Mouse (Mus musculus) hindbrain, embryonic 13.5 days (tissue): ENCODE data around the gene Psme3. TPM values are rescaled to one million over a fixed set of nuclear protein-coding genes. Genes with fewer than 3 reads are reported as not detected.

Experiments
- ATAC-seq: fragments of 200-750 bp; cut with Nextera tagmentation; 2 replicates; pipeline ENCODE4 v1.8.0; 2017; ENCODE audit warnings: moderate TSS enrichment; ENCODE audit not compliant: low FRiP score
- H3K27ac ChIP-seq: fragments of 300-500 bp; sonication (generic); 2 replicates; pipeline ENCODE4 v1.5.1; 2015; ENCODE audit warnings: inconsistent platforms, mild to moderate bottlenecking, moderate library complexity
- H3K27me3 ChIP-seq: fragments of 300-500 bp; sonication (generic); 2 replicates; pipeline ENCODE4 v1.6.1; 2015; ENCODE audit warnings: mild to moderate bottlenecking, inconsistent platforms
- H3K36me3 ChIP-seq: fragments of 300-500 bp; sonication (generic); 2 replicates; pipeline ENCODE4 v1.6.1; 2015; ENCODE audit warnings: mild to moderate bottlenecking, inconsistent platforms
- H3K4me1 ChIP-seq: fragments of 300-500 bp; sonication (generic); replicated peaks from 2 replicates; pipeline ENCODE4 v1.6.1; 2015; ENCODE audit warnings: inconsistent platforms
- H3K4me2 ChIP-seq: fragments of 300-500 bp; sonication (generic); 2 replicates; pipeline ENCODE4 v1.6.1; 2015; ENCODE audit warnings: inconsistent platforms, mild to moderate bottlenecking, moderate library complexity
- H3K4me3 ChIP-seq: fragments of 300-500 bp; sonication (generic); 2 replicates; pipeline ENCODE4 v1.5.1; 2015; ENCODE audit warnings: mild to moderate bottlenecking, inconsistent platforms
- H3K9ac ChIP-seq: fragments of 300-500 bp; sonication (generic); 2 replicates; pipeline ENCODE4 v1.6.1; 2015; ENCODE audit warnings: mild to moderate bottlenecking, inconsistent platforms
- H3K9me3 ChIP-seq: fragments of 300-500 bp; sonication (generic); 2 replicates; pipeline ENCODE4 v1.6.1; 2016; ENCODE audit warnings: inconsistent platforms
- WGBS: fragments of 180-500 bp; shearing (Covaris S2); methylation state at CpG from one replicate; pipeline ENCODE4 v1.1.7; 2015; 5-methylcytosine and 5-hydroxymethylcytosine counted together
- polyA plus RNA-seq: library from polyadenylated mRNA; unstranded; fragments of >200 nt; fragmentation: Nextera tagmentation; extraction: Ambion mirVana; gene quantifications from 2 replicates; pipeline ENCODE4 v1.2.1, GENCODE M21; 2015

The Psme3 gene
- polyA plus RNA-seq, 1 experiment from 2014 or later = 122 TPM

DNA sequence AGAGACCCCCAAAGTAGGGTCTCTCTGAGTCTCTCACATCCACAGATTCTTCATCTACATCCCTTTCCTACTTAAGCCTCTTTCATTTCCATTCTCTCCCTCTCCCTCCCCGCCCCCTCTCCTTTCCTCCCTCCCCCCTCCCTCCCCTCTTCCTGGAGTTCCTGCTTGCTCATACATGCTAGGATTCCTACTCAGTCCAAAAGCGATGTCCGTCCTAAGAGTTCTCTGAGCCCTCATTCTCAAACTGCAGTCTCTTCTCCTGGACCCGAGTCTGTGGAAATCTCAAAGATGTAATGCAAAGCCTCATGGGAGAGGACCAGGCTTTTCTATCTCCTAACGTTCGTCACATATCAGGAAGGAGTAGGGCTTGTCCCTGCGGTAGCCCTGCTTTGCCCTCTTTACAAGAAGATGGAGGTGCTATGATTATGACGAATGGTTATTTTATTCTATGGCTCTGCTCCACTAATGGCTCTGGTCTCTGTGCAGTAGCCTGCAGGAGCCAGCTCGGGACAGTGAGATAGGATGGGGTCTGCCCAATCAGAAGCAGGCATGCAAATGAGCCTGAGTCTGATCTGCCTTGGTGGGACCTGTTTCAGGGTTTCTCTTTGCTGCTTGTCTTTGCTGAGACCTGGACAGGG lies 22.2 kb downstream of the Psme3 start:
- Histone ChIP-seq H3K27me3 (no peaks in the 10 kb centered on the region), H3K36me3 (no peaks in the 10 kb centered on the region), H3K27ac (peak overlapping the region; percentile 81), H3K4me2 (peak overlapping the region; percentile 65), H3K9ac (peak overlapping the region; percentile 66), H3K9me3 (no peaks in the 10 kb centered on the region), H3K4me3 (peak overlapping the region; percentile 38), H3K4me1 (peaks cover 30% of the 10 kb centered on the region)
- peak; percentile 91 for ATAC-seq
- 1% methylated on average over 9 of the region's 9 CpGs for WGBS

GRCm38 (mm10) chr11:101347083-101347775 lies 31.2 kb downstream of the Psme3 start:
- ATAC-seq = no peak
- no peaks in the 10 kb centered on the region for H3K9me3 ChIP-seq
- no peaks in the 10 kb centered on the region for H3K36me3 ChIP-seq
- H3K4me2 ChIP-seq = no peak overlapping the region
- H3K27me3 ChIP-seq = no peaks in the 10 kb centered on the region
- WGBS = 75% methylated on average over 10 of the region's 10 CpGs
- no peak overlapping the region for H3K27ac ChIP-seq
- no peak overlapping the region for H3K9ac ChIP-seq
- H3K4me3 ChIP-seq = no peak overlapping the region
- no peaks in the 10 kb centered on the region for H3K4me1 ChIP-seq

DNA sequence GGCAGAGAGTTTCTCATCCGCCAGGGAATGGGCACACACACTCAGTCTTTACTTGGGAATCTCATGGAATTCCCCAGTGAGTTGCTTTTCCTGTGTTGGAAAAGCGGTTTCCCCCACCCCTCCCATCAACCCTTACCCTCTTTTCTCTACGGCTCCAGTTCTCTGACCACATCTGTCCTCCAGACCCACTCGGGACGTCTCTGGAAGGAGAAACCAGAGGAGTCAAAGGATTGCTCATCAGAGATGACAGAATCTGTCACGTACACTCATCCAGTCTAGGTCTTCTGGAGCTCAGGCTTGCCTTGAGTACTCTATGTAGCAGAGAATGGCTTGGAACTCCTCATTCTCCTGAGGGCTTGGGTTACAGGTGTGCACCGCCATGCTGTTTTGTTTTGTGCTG lies 32.8 kb downstream of the Psme3 start:
- H3K36me3 ChIP-seq = no peaks in the 10 kb centered on the region
- no peak overlapping the region for H3K4me3 ChIP-seq
- H3K4me1 ChIP-seq = no peaks in the 10 kb centered on the region
- no peaks in the 10 kb centered on the region for H3K9me3 ChIP-seq
- no peaks in the 10 kb centered on the region for H3K27me3 ChIP-seq
- H3K4me2 ChIP-seq = no peak overlapping the region
- no peak for ATAC-seq
- WGBS = 74% methylated on average over 7 of the region's 7 CpGs
- H3K27ac ChIP-seq = no peak overlapping the region
- no peak overlapping the region for H3K9ac ChIP-seq

DNA sequence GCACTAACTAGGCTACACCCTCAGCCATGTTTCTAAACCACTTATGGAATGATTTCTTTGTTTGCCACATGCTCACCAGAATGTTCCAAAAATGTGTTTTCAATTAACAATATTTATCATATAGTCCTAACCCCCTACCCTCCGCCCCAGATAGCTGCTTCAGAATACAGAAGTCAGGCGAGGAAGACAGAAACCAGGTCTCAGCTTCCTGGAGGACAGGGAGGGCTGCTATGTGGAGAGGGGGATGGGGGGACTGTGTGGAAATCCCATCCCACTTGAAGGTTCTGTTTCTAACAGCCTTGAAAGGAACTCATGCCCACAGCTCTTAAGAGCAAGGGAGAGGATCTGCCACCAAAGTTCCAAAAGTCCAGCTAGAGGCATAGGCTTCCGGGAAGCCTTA lies 33.2 kb downstream of the Psme3 start:
- H3K4me3 ChIP-seq = no peak overlapping the region
- no peaks in the 10 kb centered on the region for H3K36me3 ChIP-seq
- H3K27ac ChIP-seq = no peak overlapping the region
- no peak overlapping the region for H3K9ac ChIP-seq
- H3K27me3 ChIP-seq = no peaks in the 10 kb centered on the region
- no peaks in the 10 kb centered on the region for H3K4me1 ChIP-seq
- WGBS = 84% methylated on average over 3 of the region's 3 CpGs
- no peak overlapping the region for H3K4me2 ChIP-seq
- H3K9me3 ChIP-seq = no peaks in the 10 kb centered on the region
- no peak for ATAC-seq

DNA sequence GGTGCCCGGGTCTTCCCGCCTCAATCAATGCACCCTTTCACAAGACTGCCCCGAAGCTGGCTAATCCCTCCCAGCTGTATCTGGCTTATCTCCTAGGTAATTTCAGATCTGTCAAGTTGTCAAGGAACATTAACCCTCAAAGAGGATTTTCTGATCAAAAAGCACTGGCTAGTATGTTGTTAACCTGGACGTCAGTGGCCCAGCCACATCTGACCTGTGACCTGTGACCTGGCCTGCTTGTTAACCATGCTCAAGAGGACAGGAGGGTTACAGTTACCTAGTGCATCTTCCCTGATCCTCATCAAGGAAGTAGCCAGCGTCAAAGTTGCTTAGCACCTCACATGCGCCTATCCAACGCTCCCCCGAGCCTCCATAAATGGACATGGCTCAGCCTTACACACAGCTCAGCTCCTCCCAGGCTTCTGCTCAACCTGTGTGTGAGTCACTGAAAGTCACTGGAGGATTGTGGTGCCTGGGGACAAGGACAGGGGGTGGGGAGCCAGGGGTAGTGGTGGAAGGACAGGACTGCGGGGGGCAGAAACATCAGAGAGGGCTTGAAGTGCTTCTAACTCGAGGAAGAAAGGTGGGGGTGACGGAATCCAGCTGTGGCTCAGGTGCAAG lies 35.2 kb downstream of the Psme3 start:
- Histone ChIP-seq H3K27ac (no peak overlapping the region), H3K36me3 (no peaks in the 10 kb centered on the region), H3K9me3 (no peaks in the 10 kb centered on the region), H3K4me1 (no peaks in the 10 kb centered on the region), H3K9ac (no peak overlapping the region), H3K4me2 (no peak overlapping the region), H3K4me3 (no peak overlapping the region), H3K27me3 (no peaks in the 10 kb centered on the region)
- no peak for ATAC-seq
- WGBS = 68% methylated on average over 11 of the region's 11 CpGs

DNA sequence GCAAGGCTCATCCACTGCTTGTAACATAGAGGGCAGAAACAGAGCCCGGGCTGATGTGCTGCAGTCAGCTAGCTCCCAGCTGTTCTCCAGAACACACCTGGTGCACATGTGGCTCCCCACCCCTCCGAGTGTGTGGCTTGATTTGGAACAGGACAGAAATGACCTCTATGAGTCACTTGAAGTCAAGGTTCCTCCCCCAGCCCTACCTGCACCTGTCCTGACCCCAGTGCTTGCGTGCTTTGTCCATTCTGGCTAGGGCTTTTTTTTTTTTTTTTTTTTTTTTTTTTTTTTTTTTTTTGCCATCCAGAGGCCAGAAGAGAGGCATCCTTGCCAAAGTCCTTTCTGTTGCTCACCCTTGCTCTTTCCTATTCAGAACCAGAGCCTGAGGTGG lies 35.7 kb downstream of the Psme3 start:
- Histone ChIP-seq H3K4me1 (no peaks in the 10 kb centered on the region), H3K9ac (no peak overlapping the region), H3K27me3 (no peaks in the 10 kb centered on the region), H3K4me2 (no peak overlapping the region), H3K9me3 (no peaks in the 10 kb centered on the region), H3K36me3 (no peaks in the 10 kb centered on the region), H3K27ac (no peak overlapping the region), H3K4me3 (no peak overlapping the region)
- ATAC-seq = no peak
- WGBS = 71% methylated on average over 3 of the region's 3 CpGs

- Histone ChIP-seq H3K4me1 (no peaks in the 10 kb centered on the region), H3K9ac (no peak overlapping the region), H3K9me3 (no peaks in the 10 kb centered on the region), H3K4me2 (no peak overlapping the region), H3K27ac (no peak overlapping the region), H3K4me3 (no peak overlapping the region), H3K36me3 (no peaks in the 10 kb centered on the region), H3K27me3 (no peaks in the 10 kb centered on the region)
- no peak for ATAC-seq
- 92% methylated on average over 12 of the region's 12 CpGs for WGBS
Measured at GRCm38 (mm10) chr11:101353436-101353835, 37.4 kb downstream of the Psme3 start.

- no peak overlapping the region for H3K27ac ChIP-seq
- H3K4me2 ChIP-seq = no peak overlapping the region
- no peaks in the 10 kb centered on the region for H3K4me1 ChIP-seq
- no peak for ATAC-seq
- H3K4me3 ChIP-seq = no peak overlapping the region
- H3K9me3 ChIP-seq = no peaks in the 10 kb centered on the region
- H3K36me3 ChIP-seq = no peaks in the 10 kb centered on the region
- H3K9ac ChIP-seq = no peak overlapping the region
- WGBS = 84% methylated on average over 5 of the region's 5 CpGs
- H3K27me3 ChIP-seq = no peaks in the 10 kb centered on the region
Measured at GRCm38 (mm10) chr11:101354438-101355010, 38.5 kb downstream of the Psme3 start.

DNA sequence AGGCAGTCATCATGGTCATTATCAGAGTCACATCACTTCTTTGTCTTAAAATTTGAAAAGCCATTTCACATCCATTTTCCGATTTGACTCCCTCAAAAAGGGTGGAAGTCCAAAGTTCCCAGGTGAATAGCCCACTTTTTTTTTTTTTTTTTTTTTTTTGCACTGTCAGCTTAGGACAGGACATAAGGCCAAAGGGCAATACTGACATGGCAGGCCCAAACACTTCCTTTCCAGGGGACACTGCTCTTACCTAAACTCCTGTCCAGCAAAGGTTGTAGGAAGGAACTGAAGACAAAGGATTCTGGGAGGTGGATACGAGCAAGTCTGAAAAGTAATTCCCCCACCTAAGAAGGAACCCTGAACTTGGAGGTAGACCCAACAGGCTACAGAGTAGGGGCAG lies 39.9 kb downstream of the Psme3 start:
- no peak overlapping the region for H3K27ac ChIP-seq
- 89% methylated on average over 2 of the region's 2 CpGs for WGBS
- H3K36me3 ChIP-seq = no peaks in the 10 kb centered on the region
- no peak overlapping the region for H3K9ac ChIP-seq
- ATAC-seq = no peak
- H3K4me3 ChIP-seq = no peak overlapping the region
- H3K4me2 ChIP-seq = no peak overlapping the region
- H3K4me1 ChIP-seq = no peaks in the 10 kb centered on the region
- no peaks in the 10 kb centered on the region for H3K9me3 ChIP-seq
- H3K27me3 ChIP-seq = no peaks in the 10 kb centered on the region

DNA sequence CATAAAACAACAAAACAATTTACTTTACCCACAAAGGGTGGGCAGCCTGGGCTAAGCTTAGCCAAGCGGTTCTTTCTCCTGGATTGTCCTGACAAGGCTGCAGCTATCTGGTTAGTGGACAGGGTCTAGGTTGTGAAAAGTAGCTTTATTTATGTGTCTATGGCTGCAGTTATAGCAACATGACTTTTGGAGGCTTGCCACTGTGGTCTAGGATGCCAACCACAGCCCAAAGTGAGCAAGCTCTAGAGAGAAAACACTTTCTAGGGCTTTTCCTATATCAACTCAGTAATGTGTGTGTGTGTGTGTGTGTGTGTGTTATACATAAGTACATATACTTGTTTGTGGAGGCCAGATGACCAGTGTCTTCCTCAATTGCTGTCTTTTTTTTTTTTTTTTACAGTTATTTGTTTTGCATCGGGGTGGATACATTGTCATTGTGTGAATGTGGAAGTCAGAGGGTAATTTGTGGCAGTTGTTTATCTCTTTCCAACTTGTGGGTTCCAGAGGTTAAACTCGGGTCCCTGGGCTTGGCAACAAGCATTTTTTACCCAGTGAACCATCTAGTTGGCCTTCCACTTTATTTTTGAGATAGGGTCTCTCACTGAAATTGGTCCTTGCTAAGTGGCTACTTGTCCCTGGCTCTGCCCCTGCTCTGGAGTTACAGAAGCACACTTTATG lies 41.6 kb downstream of the Psme3 start:
- Histone ChIP-seq H3K27ac (no peak overlapping the region), H3K4me3 (no peak overlapping the region), H3K4me1 (no peaks in the 10 kb centered on the region), H3K27me3 (no peaks in the 10 kb centered on the region), H3K9ac (no peak overlapping the region), H3K36me3 (no peaks in the 10 kb centered on the region), H3K9me3 (no peaks in the 10 kb centered on the region), H3K4me2 (no peak overlapping the region)
- no peak for ATAC-seq
- 83% methylated on average over 3 of the region's 3 CpGs for WGBS

- WGBS = 78% methylated on average over 9 of the region's 9 CpGs
- Histone ChIP-seq H3K27me3 (no peaks in the 10 kb centered on the region), H3K9me3 (no peaks in the 10 kb centered on the region), H3K4me1 (no peaks in the 10 kb centered on the region), H3K36me3 (no peaks in the 10 kb centered on the region), H3K4me2 (no peak overlapping the region), H3K4me3 (no peak overlapping the region), H3K27ac (no peak overlapping the region), H3K9ac (no peak overlapping the region)
- no peak for ATAC-seq
Measured at GRCm38 (mm10) chr11:101359776-101360175, 43.8 kb downstream of the Psme3 start.

- H3K27me3 ChIP-seq = no peaks in the 10 kb centered on the region
- WGBS = 75% methylated on average over 3 of the region's 3 CpGs
Measured at GRCm38 (mm10) chr11:101360651-101361113, 44.7 kb downstream of the Psme3 start.

More at GRCm38 (mm10) chr11:101360651-101361113, 44.7 kb downstream of the Psme3 start:
- no peak overlapping the region for H3K4me3 ChIP-seq
- H3K4me2 ChIP-seq = no peak overlapping the region
- H3K36me3 ChIP-seq = no peaks in the 10 kb centered on the region
- ATAC-seq = no peak
- no peaks in the 10 kb centered on the region for H3K4me1 ChIP-seq
- H3K9me3 ChIP-seq = no peaks in the 10 kb centered on the region
- no peak overlapping the region for H3K9ac ChIP-seq
- H3K27ac ChIP-seq = no peak overlapping the region
